In the genomic region with DNA sequence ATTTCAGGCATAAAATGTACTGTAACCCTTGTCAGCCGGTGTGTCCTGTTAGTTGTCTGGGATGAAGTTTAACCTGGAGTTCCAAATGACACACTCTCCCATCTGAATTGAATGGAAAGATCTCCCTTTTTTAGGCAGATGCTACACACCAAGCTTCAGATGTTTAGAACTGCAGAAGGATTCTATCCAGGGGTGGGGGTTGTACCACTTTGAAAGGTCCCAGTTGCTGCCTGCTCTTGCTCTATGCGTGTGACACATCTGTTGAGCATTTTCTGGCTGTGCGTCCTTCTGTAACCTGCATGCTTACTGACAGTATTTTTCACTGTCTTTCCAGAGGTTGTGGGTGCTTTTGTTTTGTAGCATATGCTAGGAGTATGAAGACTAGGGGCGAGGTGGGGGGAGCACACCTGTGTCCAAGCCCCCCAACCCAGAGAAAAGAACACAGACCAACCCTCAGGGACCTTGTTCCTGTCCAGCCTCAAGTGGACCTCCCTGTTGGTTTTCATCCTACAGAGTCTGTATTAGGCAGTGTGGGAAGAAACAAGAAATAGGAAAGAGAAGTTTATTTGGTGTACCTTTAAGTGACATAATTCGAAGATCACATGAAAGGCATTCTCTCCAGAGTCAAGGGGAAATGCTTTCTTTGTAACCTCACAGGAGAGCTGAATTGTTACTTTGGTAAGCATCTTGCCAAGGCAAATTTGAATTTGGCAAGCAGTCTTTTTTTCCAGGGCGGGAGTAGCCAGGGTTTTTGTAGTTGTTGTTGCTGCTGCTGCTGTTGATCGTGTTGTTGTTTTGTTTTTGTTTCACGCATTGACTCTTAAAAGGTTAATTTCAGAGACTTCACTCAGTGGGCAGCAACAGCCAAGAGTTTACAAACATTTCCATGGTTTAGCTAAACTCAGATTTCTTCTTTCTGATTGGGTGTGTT, we compare ENCODE assay signal across 8 mouse cellular contexts. TPM values are rescaled to one million over a fixed set of nuclear protein-coding genes. Genes with fewer than 3 reads are reported as not detected.
A peak's percentile ranks its signal among the peaks of the same experiment; 100 is the strongest.
DNase-seq lines count a peak whose midpoint lies in the region; ATAC-seq and TF ChIP-seq lines count a peak whose summit lies in the region.

No protein-coding gene starts in this region.

- H3K4me1 ChIP-seq in forebrain, embryonic 11.5 days (replicated peaks; ENCODE audit: control insufficient read depth, insufficient read depth, low read length), result peaks cover 9% of the 10 kb centered on the region; the same call in 1 of the 2 replicates
- H3K4me1 ChIP-seq in hindbrain, embryonic 14.5 days (replicated peaks; ENCODE audit: control insufficient read depth, insufficient read depth, low read length), result peaks cover 15% of the 10 kb centered on the region
- peaks cover 10% of the 10 kb centered on the region; the same call in 1 of the 2 replicates for H3K4me1 ChIP-seq in liver, embryonic 15.5 days (replicated peaks)
- H3K4me1 ChIP-seq in stomach, postnatal 0 days (replicated peaks; ENCODE audit: control insufficient read depth, insufficient read depth), result 0 out of 2 replicates have a peak, but pooled peaks cover 3% of the 10 kb centered on the region

- 63% methylated on average over 8 of the region's 8 CpGs for WGBS in forebrain, embryonic 11.5 days
- 60% methylated on average over 8 of the region's 8 CpGs for WGBS in hindbrain, embryonic 14.5 days
- WGBS in liver, embryonic 15.5 days (ENCODE audit: insufficient replicate concordance), result 56% methylated on average over 8 of the region's 8 CpGs
- WGBS in stomach, postnatal 0 days, result 19% methylated on average over 8 of the region's 8 CpGs

- intact Hi-C loops in gastrocnemius, adult 2 months (cut with DNase I), result loop anchor here (2.0 to 5.0 kb wide), 2 partner anchors 23 to 64 kb away; no protein-coding TSS in a partner anchor
- intact Hi-C loops in gastrocnemius, postnatal 36 days (cut with DNase I), result no loop called here

- H3K9ac ChIP-seq in forebrain, embryonic 11.5 days (ENCODE audit: low read length), result peak overlapping the region; percentile 55; the same call in 1 of the 2 replicates
- H3K9ac ChIP-seq in hindbrain, embryonic 14.5 days, result peak overlapping the region; percentile 60
- no peak overlapping the region for H3K9ac ChIP-seq in liver, embryonic 15.5 days
- H3K9ac ChIP-seq in stomach, postnatal 0 days (ENCODE audit: low read length), result peak overlapping the region; percentile 84

- no peaks in the 10 kb centered on the region for H3K36me3 ChIP-seq in forebrain, embryonic 11.5 days (ENCODE audit: control insufficient read depth, insufficient read depth, low read length)
- H3K36me3 ChIP-seq in hindbrain, embryonic 14.5 days (replicated peaks; ENCODE audit: control insufficient read depth, insufficient read depth), result no peaks in the 10 kb centered on the region
- no peaks in the 10 kb centered on the region for H3K36me3 ChIP-seq in liver, embryonic 15.5 days (replicated peaks)
- H3K36me3 ChIP-seq in stomach, postnatal 0 days (ENCODE audit: control insufficient read depth, insufficient read depth, low read length), result peaks cover under 1% of the 10 kb centered on the region; the same call in 1 of the 2 replicates

- no peak for TF ChIP-seq CTCF in gastrocnemius, adult 2 months (IDR thresholded peaks at IDR 0.05)
- TF ChIP-seq CTCF in stomach, postnatal 0 days (IDR thresholded peaks at IDR 0.05; ENCODE audit: low read depth), result no peak

- DNase-seq in gastrocnemius, adult 2 months, result no peak
- DNase-seq in gastrocnemius, postnatal 36 days, result no peak
- no peak for DNase-seq in forebrain, embryonic 11.5 days (ENCODE audit: low spot score)
- DNase-seq in hindbrain, embryonic 14.5 days (ENCODE audit: low spot score), result no peak
- DNase-seq in stomach, postnatal 0 days (ENCODE audit: low spot score), result no peak
- DNase-seq in frontal cortex, adult 2 months (ENCODE audit: extremely low spot score in 1 of 2, low spot score in 1 of 2), result no peak
- DNase-seq in thymus, postnatal 25 days, result no peak

- H3K27ac ChIP-seq in gastrocnemius, adult 2 months, result peak overlapping the region; percentile 97
- H3K27ac ChIP-seq in forebrain, embryonic 11.5 days (ENCODE audit: low read depth, low read length), result 0 out of 2 replicates have a peak overlapping the region, but pooled peaks have one; percentile 21
- peak overlapping the region; percentile 84 for H3K27ac ChIP-seq in hindbrain, embryonic 14.5 days
- H3K27ac ChIP-seq in liver, embryonic 15.5 days (replicated peaks), result no peak overlapping the region
- H3K27ac ChIP-seq in stomach, postnatal 0 days (replicated peaks), result peak overlapping the region; percentile 98

- no peaks in the 10 kb centered on the region for H3K27me3 ChIP-seq in forebrain, embryonic 11.5 days (ENCODE audit: control insufficient read depth, insufficient read depth, low read length)
- no peaks in the 10 kb centered on the region for H3K27me3 ChIP-seq in hindbrain, embryonic 14.5 days (ENCODE audit: control insufficient read depth, insufficient read depth, low read length)
- H3K27me3 ChIP-seq in liver, embryonic 15.5 days, result no peaks in the 10 kb centered on the region
- no peaks in the 10 kb centered on the region for H3K27me3 ChIP-seq in stomach, postnatal 0 days (ENCODE audit: control insufficient read depth, insufficient read depth, low read length)

- H3K4me2 ChIP-seq in forebrain, embryonic 11.5 days (ENCODE audit: low read depth, low read length, severe bottlenecking), result peak overlapping the region; percentile 34; the same call in 1 of the 2 replicates
- H3K4me2 ChIP-seq in hindbrain, embryonic 14.5 days (replicated peaks), result peak overlapping the region; percentile 54
- H3K4me2 ChIP-seq in liver, embryonic 15.5 days, result peak overlapping the region; percentile 52; the same call in 1 of the 2 replicates
- peak overlapping the region; percentile 72 for H3K4me2 ChIP-seq in stomach, postnatal 0 days (replicated peaks; ENCODE audit: low read depth)

- no peak for TF ChIP-seq EP300 in stomach, postnatal 0 days (optimal IDR thresholded peaks at IDR 0.05)

- peak overlapping the region; percentile 80 for H3K4me3 ChIP-seq in gastrocnemius, adult 2 months
- peak overlapping the region; percentile 27; the same call in 1 of the 2 replicates for H3K4me3 ChIP-seq in forebrain, embryonic 11.5 days (ENCODE audit: low read depth, low read length)
- H3K4me3 ChIP-seq in hindbrain, embryonic 14.5 days (replicated peaks; ENCODE audit: low read length), result peak overlapping the region; percentile 34
- H3K4me3 ChIP-seq in liver, embryonic 15.5 days (replicated peaks), result no peak overlapping the region
- H3K4me3 ChIP-seq in stomach, postnatal 0 days (ENCODE audit: low read depth, low read length), result peak overlapping the region; percentile 63

- no peak for ATAC-seq in forebrain, embryonic 11.5 days (replicated peaks; ENCODE audit: low FRiP score)
- no peak for ATAC-seq in hindbrain, embryonic 14.5 days (ENCODE audit: low FRiP score)
- ATAC-seq in liver, embryonic 15.5 days (ENCODE audit: insufficient read depth), result no peak
- no peak for ATAC-seq in stomach, postnatal 0 days (ENCODE audit: low FRiP score, low TSS enrichment)

- H3K9me3 ChIP-seq in forebrain, embryonic 11.5 days (ENCODE audit: control insufficient read depth, low read length), result no peaks in the 10 kb centered on the region
- no peaks in the 10 kb centered on the region for H3K9me3 ChIP-seq in hindbrain, embryonic 14.5 days (ENCODE audit: control insufficient read depth, low read length)
- no peaks in the 10 kb centered on the region for H3K9me3 ChIP-seq in liver, embryonic 15.5 days (replicated peaks)
- H3K9me3 ChIP-seq in stomach, postnatal 0 days (ENCODE audit: control insufficient read depth, low read length), result no peaks in the 10 kb centered on the region

RNA-seq across cellular contexts. Expression of a gene that starts 40.4 kb away (rescaled TPM):
- total RNA-seq in gastrocnemius, adult 2 months (2021), result 10 to 100 TPM; 53.5 to 69.1 TPM
- total RNA-seq in gastrocnemius, postnatal 36 days (2021), result 10 to 100 TPM; 54.9 to 55.0 TPM
- polyA plus RNA-seq in forebrain, embryonic 11.5 days (2014; fragmentation: Nextera tagmentation; extraction: Ambion mirVana), result 142 and 144 TPM in 2 replicates
- polyA plus RNA-seq in hindbrain, embryonic 14.5 days (2014; fragmentation: Nextera tagmentation; extraction: Ambion mirVana), result 138 and 139 TPM in 2 replicates
- 46.5 and 50.3 TPM in 2 replicates for polyA plus RNA-seq in liver, embryonic 15.5 days (2015; fragmentation: Nextera tagmentation; extraction: Ambion mirVana)
- 119 and 134 TPM in 2 replicates for polyA plus RNA-seq in stomach, postnatal 0 days (2015; fragmentation: Nextera tagmentation; extraction: Ambion mirVana)
- 71.1 and 90.5 TPM in 2 replicates for polyA plus RNA-seq in frontal cortex, adult 2 months (2012; rRNA removed)
